In genomic region chr1:155212081-155212480, GRCm38 (mm10) we compare ENCODE assay signal across 8 mouse cellular contexts. TPM values are rescaled to one million over a fixed set of nuclear protein-coding genes. Genes with fewer than 3 reads are reported as not detected.
DNase-seq lines count a peak whose midpoint lies in the region; ATAC-seq and TF ChIP-seq lines count a peak whose summit lies in the region.

No protein-coding gene starts in this region.

- no peak for TF ChIP-seq POLR2A in MEL (IDR thresholded peaks at IDR 0.05; ENCODE audit: control insufficient read depth in 1 of 2, insufficient read depth in 1 of 2, low read depth in 1 of 2, low read length in 2 of 2, poor library complexity in 1 of 2)
- no peak for TF ChIP-seq POLR2A in limb, embryonic 14.5 days (IDR thresholded peaks at IDR 0.05; ENCODE audit: borderline replicate concordance, extremely low read depth, insufficient read depth, insufficient read length)

- no peak overlapping the region for H3K4me2 ChIP-seq in forebrain, embryonic 15.5 days (replicated peaks)
- no peak overlapping the region for H3K4me2 ChIP-seq in limb, embryonic 14.5 days (replicated peaks; ENCODE audit: low read depth, low read length, severe bottlenecking)

- H3K9me3 ChIP-seq in heart, embryonic 10.5 days: no peaks in the 10 kb centered on the region
- H3K9me3 ChIP-seq in MEL (replicated peaks; ENCODE audit: insufficient read depth, low read length): no peaks in the 10 kb centered on the region
- H3K9me3 ChIP-seq in forebrain, embryonic 15.5 days: no peaks in the 10 kb centered on the region
- H3K9me3 ChIP-seq in limb, embryonic 14.5 days (ENCODE audit: control insufficient read depth, low read length): no peaks in the 10 kb centered on the region

- TF ChIP-seq CTCF in MEL (IDR thresholded peaks at IDR 0.05 in 2 of 3, conservative IDR thresholded peaks at IDR 0.05 in 1 of 3; ENCODE audit: control insufficient read depth in 1 of 3, insufficient read depth in 1 of 3, low read depth in 2 of 3, low read length in 3 of 3, poor library complexity in 1 of 3, severe bottlenecking in 1 of 3): no peak

- no peaks in the 10 kb centered on the region for H3K79me2 ChIP-seq in MEL (ENCODE audit: control insufficient read depth, insufficient read depth, low read length, poor library complexity)

- H3K27ac ChIP-seq in heart, embryonic 10.5 days: peak overlapping the region; percentile 81
- no peak overlapping the region for H3K27ac ChIP-seq in MEL (ENCODE audit: control insufficient read depth, low read depth, low read length)
- H3K27ac ChIP-seq in forebrain, embryonic 15.5 days (replicated peaks): peak overlapping the region; percentile 62
- H3K27ac ChIP-seq in limb, embryonic 14.5 days (replicated peaks; ENCODE audit: low read depth, low read length): peak overlapping the region; percentile 26

- whole genome bisulfite sequencing in heart, embryonic 10.5 days: 65% methylated on average over 4 of the region's 4 CpGs
- WGBS in forebrain, embryonic 15.5 days: 38% methylated on average over 4 of the region's 4 CpGs
- WGBS in limb, embryonic 14.5 days: 38% methylated on average over 4 of the region's 4 CpGs

- no peak for DNase-seq in heart, embryonic 10.5 days (ENCODE audit: low spot score)
- DNase-seq in heart, postnatal 10 days: no peak
- peak; percentile 37 for DNase-seq in MEL (ENCODE audit: low read depth, low spot score)
- DNase-seq in limb, embryonic 14.5 days (ENCODE audit: low spot score): no peak
- no peak for DNase-seq in MN1 (ENCODE audit: low spot score)
- DNase-seq in retina, postnatal 1 day: no peak
- DNase-seq in cerebellum, adult 8-10 months: no peak

- H3K27me3 ChIP-seq in heart, embryonic 10.5 days (ENCODE audit: insufficient read depth, poor library complexity, severe bottlenecking): no peaks in the 10 kb centered on the region
- H3K27me3 ChIP-seq in MEL (ENCODE audit: control insufficient read depth in 1 of 2, insufficient read depth in 2 of 2, low read length in 2 of 2): no peaks in the 10 kb centered on the region
- no peaks in the 10 kb centered on the region for H3K27me3 ChIP-seq in forebrain, embryonic 15.5 days
- H3K27me3 ChIP-seq in limb, embryonic 14.5 days (ENCODE audit: control insufficient read depth, insufficient read depth, low read length): no peaks in the 10 kb centered on the region

- intact Hi-C loops in heart, postnatal 10 days (cut with DNase I): loop anchor here (5.0 kb wide), 1 partner anchor 115 kb away; the partner anchor contains the start of gene Ier5

- H3K4me1 ChIP-seq in heart, embryonic 10.5 days: peaks cover 73% of the 10 kb centered on the region
- peaks cover 5 to 15% of the 10 kb centered on the region in 2 experiments; a peak in 3 of 4 replicates for H3K4me1 ChIP-seq in MEL (ENCODE audit: control insufficient read depth in 1 of 2, insufficient read depth in 2 of 2, low read length in 2 of 2)
- H3K4me1 ChIP-seq in forebrain, embryonic 15.5 days: peaks cover 64% of the 10 kb centered on the region
- peaks cover 55% of the 10 kb centered on the region for H3K4me1 ChIP-seq in limb, embryonic 14.5 days (ENCODE audit: control insufficient read depth, insufficient read depth, low read length)

- H3K36me3 ChIP-seq in heart, embryonic 10.5 days: peaks cover 16% of the 10 kb centered on the region
- H3K36me3 ChIP-seq in MEL (ENCODE audit: control insufficient read depth in 1 of 2, insufficient read depth in 2 of 2, low read length in 2 of 2): no peaks in the 10 kb centered on the region
- H3K36me3 ChIP-seq in forebrain, embryonic 15.5 days: peaks cover under 1% of the 10 kb centered on the region; the same call in 1 of the 2 replicates
- H3K36me3 ChIP-seq in limb, embryonic 14.5 days (ENCODE audit: control insufficient read depth, insufficient read depth, low read length): peaks cover 23% of the 10 kb centered on the region

- TF ChIP-seq EP300 in MEL (IDR thresholded peaks at IDR 0.05; ENCODE audit: low read depth in 1 of 2, low read length in 2 of 2): no peak

- H3K9ac ChIP-seq in MEL (ENCODE audit: control insufficient read depth, low read depth, low read length, poor library complexity, severe bottlenecking): no peak overlapping the region
- H3K9ac ChIP-seq in forebrain, embryonic 15.5 days (replicated peaks): no peak overlapping the region
- no peak overlapping the region for H3K9ac ChIP-seq in limb, embryonic 14.5 days (ENCODE audit: low read depth, low read length, severe bottlenecking)

- ATAC-seq in forebrain, embryonic 15.5 days (replicated peaks): peak; percentile 5
- peak; percentile 4; the same call in 1 of the 2 replicates for ATAC-seq in limb, embryonic 14.5 days (ENCODE audit: low FRiP score, low read depth)

- H3K4me3 ChIP-seq in heart, embryonic 10.5 days: no peak overlapping the region
- no peak overlapping the region for H3K4me3 ChIP-seq in MEL (ENCODE audit: control insufficient read depth in 1 of 2, insufficient read depth in 1 of 2, low read depth in 2 of 2, low read length in 2 of 2)
- no peak overlapping the region for H3K4me3 ChIP-seq in forebrain, embryonic 15.5 days
- no peak overlapping the region for H3K4me3 ChIP-seq in limb, embryonic 14.5 days (replicated peaks; ENCODE audit: low read length)

- TF ChIP-seq RAD21 in MEL (IDR thresholded peaks at IDR 0.05; ENCODE audit: low read depth, low read length): no peak

TF ChIP-seq in MEL, 35 proteins besides CTCF, POLR2A, EP300 and RAD21:
- no peak for TF ChIP-seq POLR2AphosphoS2 (IDR thresholded peaks at IDR 0.05; ENCODE audit: low read length)
- no peak for TF ChIP-seq GATA1 (IDR thresholded peaks at IDR 0.05; ENCODE audit: low read depth, low read length)
- no peak for TF ChIP-seq USF2 (IDR thresholded peaks at IDR 0.05; ENCODE audit: borderline replicate concordance in 1 of 2, insufficient read depth in 1 of 2, low read depth in 1 of 2, low read length in 2 of 2)
- TF ChIP-seq ETS1 (IDR thresholded peaks at IDR 0.05; ENCODE audit: low read depth, low read length): no peak
- TF ChIP-seq HCFC1 (IDR thresholded peaks at IDR 0.05; ENCODE audit: low read depth, low read length): no peak
- TF ChIP-seq TBP (IDR thresholded peaks at IDR 0.05; ENCODE audit: low read depth, low read length): no peak
- TF ChIP-seq KAT2A (conservative IDR thresholded peaks at IDR 0.05; ENCODE audit: low read depth, low read length): no peak
TF ChIP-seq in MEL: peak in this region for 0.

RNA-seq across cellular contexts. Expression of gene BC034090, which starts 32.2 kb away (rescaled TPM):
- polyA plus RNA-seq in heart, embryonic 10.5 days (2016; fragmentation: Nextera tagmentation; extraction: Ambion mirVana): 6.0 and 6.5 TPM in 2 replicates
- total RNA-seq in heart, postnatal 10 days (2021): 10 to 100 TPM; 53.6 to 56.7 TPM
- 0.10 and 0.12 TPM in 2 replicates for total RNA-seq in MEL (2012; rRNA removed)
- polyA plus RNA-seq in MEL (2012; ENCODE audit: insufficient read depth in 1 of 2, insufficient read length in 2 of 2, low read depth in 1 of 2, low replicate concordance in 2 of 2, missing spikeins in 1 of 2): under 1 TPM in 1 of 2 experiments, not detected in 1; 0.28 TPM
- 3.3 and 4.9 TPM in 2 replicates for polyA plus RNA-seq in forebrain, embryonic 15.5 days (2015; fragmentation: Nextera tagmentation; extraction: Ambion mirVana)
- 28.0 and 31.4 TPM in 2 replicates for polyA plus RNA-seq in limb, embryonic 14.5 days (2012; rRNA removed)
- polyA plus RNA-seq in limb, embryonic 14.5 days (2014; fragmentation: Nextera tagmentation; extraction: Ambion mirVana): 5.6 and 6.7 TPM in 2 replicates

RNA-seq across cellular contexts. Expression of gene Stx6, which starts 53.6 kb away (rescaled TPM):
- polyA plus RNA-seq in heart, embryonic 10.5 days (2016; fragmentation: Nextera tagmentation; extraction: Ambion mirVana): 56.0 and 66.9 TPM in 2 replicates
- total RNA-seq in heart, postnatal 10 days (2021): 10 to 100 TPM; 46.2 to 50.5 TPM
- 16.7 and 18.1 TPM in 2 replicates for total RNA-seq in MEL (2012; rRNA removed)
- 10 to 100 TPM in 1 of 2 experiments, not detected in 1; 38.4 TPM for polyA plus RNA-seq in MEL (2012; ENCODE audit: insufficient read depth in 1 of 2, insufficient read length in 2 of 2, low read depth in 1 of 2, low replicate concordance in 2 of 2, missing spikeins in 1 of 2)
- polyA plus RNA-seq in forebrain, embryonic 15.5 days (2015; fragmentation: Nextera tagmentation; extraction: Ambion mirVana): 129 and 131 TPM in 2 replicates
- polyA plus RNA-seq in limb, embryonic 14.5 days (2012; rRNA removed): 80.1 and 85.2 TPM in 2 replicates
- polyA plus RNA-seq in limb, embryonic 14.5 days (2014; fragmentation: Nextera tagmentation; extraction: Ambion mirVana): 89.9 and 111 TPM in 2 replicates
